Mouse (Mus musculus): ENCODE measurements around the gene Trim45. TPM values are rescaled to one million over a fixed set of nuclear protein-coding genes. Genes with fewer than 3 reads are reported as not detected.

Gene Trim45
- polyA plus RNA-seq, 2 experiments = 4.3 to 12.8 TPM

GRCm38 (mm10) chr3:100890406-100890805 lies 31.6 kb upstream of the Trim45 start:
- no peak for DNase-seq (ENCODE audit: low spot score)
- no peaks in the 10 kb centered on the region for H3K36me3 ChIP-seq (ENCODE audit: control insufficient read depth, insufficient read depth, low read length)
- ATAC-seq (ENCODE audit: low FRiP score, low read depth) = no peak
- H3K27ac ChIP-seq (replicated peaks; ENCODE audit: low read depth, low read length) = no peak overlapping the region
- no peak overlapping the region for H3K9ac ChIP-seq (ENCODE audit: low read depth, low read length, severe bottlenecking)
- 85% methylated on average over 3 of the region's 3 CpGs for WGBS
- no peak for TF ChIP-seq POLR2A (IDR thresholded peaks at IDR 0.05; ENCODE audit: borderline replicate concordance, extremely low read depth, insufficient read depth, insufficient read length)
- no peaks in the 10 kb centered on the region for H3K4me1 ChIP-seq (ENCODE audit: control insufficient read depth, insufficient read depth, low read length)
- no peak overlapping the region for H3K4me3 ChIP-seq (replicated peaks; ENCODE audit: low read length)
- H3K9me3 ChIP-seq (ENCODE audit: control insufficient read depth, low read length) = no peaks in the 10 kb centered on the region
- H3K27me3 ChIP-seq (ENCODE audit: control insufficient read depth, insufficient read depth, low read length) = no peaks in the 10 kb centered on the region
- H3K4me2 ChIP-seq (replicated peaks; ENCODE audit: low read depth, low read length, severe bottlenecking) = no peak overlapping the region

DNA sequence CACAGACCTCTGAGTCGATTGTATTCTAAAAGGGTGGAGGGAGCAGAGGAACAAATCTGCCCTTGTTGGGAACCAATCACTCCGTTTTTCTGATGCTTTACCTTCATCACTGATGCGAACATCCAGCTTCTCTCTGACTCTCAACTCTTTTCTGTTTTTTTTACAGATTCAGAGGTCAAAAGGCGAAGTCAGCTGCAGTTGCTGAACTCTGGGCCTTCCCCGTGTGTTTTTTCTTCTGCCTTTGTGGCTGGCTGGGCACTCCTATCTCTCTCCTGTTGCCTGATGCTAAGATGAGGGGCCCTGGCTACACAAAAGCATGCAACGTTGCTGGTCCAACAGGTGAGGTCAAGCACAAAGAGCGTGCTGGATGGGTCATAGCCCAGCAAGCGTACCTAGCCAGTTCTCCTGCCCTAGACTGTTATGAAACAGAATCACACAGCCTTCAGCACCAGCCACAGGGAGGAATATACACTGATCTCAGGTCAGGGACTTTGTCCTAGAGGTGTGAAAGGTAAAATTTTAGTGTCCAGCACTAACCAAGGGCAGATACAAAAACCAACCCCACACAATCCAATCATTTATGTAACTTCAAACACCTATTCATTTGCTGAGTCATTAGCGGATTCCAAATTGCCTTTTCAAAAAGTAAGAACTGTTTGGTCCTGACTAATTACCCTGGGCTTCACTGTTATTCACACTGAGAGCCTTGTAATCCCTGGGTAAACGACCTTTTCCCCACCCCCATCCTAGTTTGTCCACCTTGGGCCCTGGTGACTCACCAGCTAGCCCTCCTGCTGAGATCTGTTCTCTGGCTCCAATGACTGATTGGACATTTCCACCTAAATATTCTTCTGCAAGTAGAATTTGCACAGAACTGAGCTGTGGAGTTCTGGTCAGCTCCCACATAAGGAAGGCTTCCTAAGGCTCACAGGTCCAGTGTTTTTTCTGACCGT lies 29.3 kb upstream of the Trim45 start:
- H3K9me3 ChIP-seq (ENCODE audit: control insufficient read depth, low read length) = no peaks in the 10 kb centered on the region
- no peaks in the 10 kb centered on the region for H3K27me3 ChIP-seq (ENCODE audit: control insufficient read depth, insufficient read depth, low read length)
- 65% methylated on average over 11 of the region's 11 CpGs for WGBS
- H3K36me3 ChIP-seq (ENCODE audit: control insufficient read depth, insufficient read depth, low read length) = no peaks in the 10 kb centered on the region
- no peak overlapping the region for H3K4me2 ChIP-seq (replicated peaks; ENCODE audit: low read depth, low read length, severe bottlenecking)
- no peak overlapping the region for H3K9ac ChIP-seq (ENCODE audit: low read depth, low read length, severe bottlenecking)
- DNase-seq (ENCODE audit: low spot score) (no peak), ATAC-seq (ENCODE audit: low FRiP score, low read depth) (no peak)
- H3K27ac ChIP-seq (replicated peaks; ENCODE audit: low read depth, low read length) = no peak overlapping the region
- no peaks in the 10 kb centered on the region for H3K4me1 ChIP-seq (ENCODE audit: control insufficient read depth, insufficient read depth, low read length)
- TF ChIP-seq POLR2A (IDR thresholded peaks at IDR 0.05; ENCODE audit: borderline replicate concordance, extremely low read depth, insufficient read depth, insufficient read length) = no peak
- H3K4me3 ChIP-seq (replicated peaks; ENCODE audit: low read length) = no peak overlapping the region

DNA sequence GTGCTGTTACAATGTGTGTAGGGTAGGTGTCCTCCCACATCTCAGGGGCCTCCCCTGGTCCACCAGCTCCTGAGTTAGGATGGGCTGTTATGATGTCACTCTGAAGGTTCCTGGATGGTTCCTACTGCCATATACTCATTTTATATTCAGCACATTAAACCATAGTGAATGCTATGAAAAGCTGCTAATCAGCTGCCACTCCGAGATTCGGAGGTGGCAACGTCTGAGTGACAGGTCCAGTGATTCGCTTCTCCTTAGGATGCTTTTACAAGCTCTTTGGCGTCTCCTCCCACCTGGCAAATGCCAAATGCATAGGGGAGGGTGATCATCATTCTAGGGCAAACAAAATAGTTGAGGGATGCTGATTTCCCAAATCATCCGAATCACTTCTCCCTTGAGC lies 26.5 kb upstream of the Trim45 start:
- 83% methylated on average over 6 of the region's 6 CpGs for WGBS
- ATAC-seq (ENCODE audit: low FRiP score, low read depth) (no peak), DNase-seq (ENCODE audit: low spot score) (no peak)
- H3K36me3 ChIP-seq (ENCODE audit: control insufficient read depth, insufficient read depth, low read length) = no peaks in the 10 kb centered on the region
- H3K9ac ChIP-seq (ENCODE audit: low read depth, low read length, severe bottlenecking) = no peak overlapping the region
- no peak overlapping the region for H3K27ac ChIP-seq (replicated peaks; ENCODE audit: low read depth, low read length)
- no peak overlapping the region for H3K4me2 ChIP-seq (replicated peaks; ENCODE audit: low read depth, low read length, severe bottlenecking)
- no peak for TF ChIP-seq POLR2A (IDR thresholded peaks at IDR 0.05; ENCODE audit: borderline replicate concordance, extremely low read depth, insufficient read depth, insufficient read length)
- no peaks in the 10 kb centered on the region for H3K9me3 ChIP-seq (ENCODE audit: control insufficient read depth, low read length)
- H3K4me3 ChIP-seq (replicated peaks; ENCODE audit: low read length) = no peak overlapping the region
- H3K4me1 ChIP-seq (ENCODE audit: control insufficient read depth, insufficient read depth, low read length) = no peaks in the 10 kb centered on the region
- H3K27me3 ChIP-seq (ENCODE audit: control insufficient read depth, insufficient read depth, low read length) = no peaks in the 10 kb centered on the region

DNA sequence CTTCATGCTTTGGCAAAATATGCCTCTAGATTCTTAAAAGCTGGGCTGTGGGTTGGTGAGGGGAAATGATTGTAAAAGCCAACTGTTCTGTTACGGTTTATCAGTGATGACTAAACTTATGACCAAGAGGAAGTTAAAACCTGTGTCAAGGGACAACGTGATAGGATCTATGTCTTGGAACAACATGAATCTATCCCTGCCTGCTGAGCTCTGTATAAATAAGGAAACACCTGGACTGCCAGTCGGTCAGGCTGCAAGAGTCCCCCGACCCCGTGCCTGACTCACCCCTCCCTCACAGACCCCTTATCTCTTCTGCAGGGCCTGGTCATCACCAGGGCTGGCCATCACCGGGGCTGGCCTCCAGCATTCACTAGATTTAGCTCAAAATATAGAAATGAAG lies 15.9 kb upstream of the Trim45 start:
- no peak for DNase-seq (ENCODE audit: low spot score)
- no peaks in the 10 kb centered on the region for H3K36me3 ChIP-seq (ENCODE audit: control insufficient read depth, insufficient read depth, low read length)
- no peaks in the 10 kb centered on the region for H3K27me3 ChIP-seq (ENCODE audit: control insufficient read depth, insufficient read depth, low read length)
- H3K27ac ChIP-seq (replicated peaks; ENCODE audit: low read depth, low read length) = no peak overlapping the region
- 66% methylated on average over 6 of the region's 6 CpGs for WGBS
- no peak overlapping the region for H3K9ac ChIP-seq (ENCODE audit: low read depth, low read length, severe bottlenecking)
- TF ChIP-seq POLR2A (IDR thresholded peaks at IDR 0.05; ENCODE audit: borderline replicate concordance, extremely low read depth, insufficient read depth, insufficient read length) = no peak
- no peak for ATAC-seq (ENCODE audit: low FRiP score, low read depth)
- H3K4me2 ChIP-seq (replicated peaks; ENCODE audit: low read depth, low read length, severe bottlenecking) = no peak overlapping the region
- H3K4me1 ChIP-seq (ENCODE audit: control insufficient read depth, insufficient read depth, low read length) = peaks cover 5% of the 10 kb centered on the region; the same call in 1 of the 2 replicates
- H3K4me3 ChIP-seq (replicated peaks; ENCODE audit: low read length) = no peak overlapping the region
- H3K9me3 ChIP-seq (ENCODE audit: control insufficient read depth, low read length) = no peaks in the 10 kb centered on the region

DNA sequence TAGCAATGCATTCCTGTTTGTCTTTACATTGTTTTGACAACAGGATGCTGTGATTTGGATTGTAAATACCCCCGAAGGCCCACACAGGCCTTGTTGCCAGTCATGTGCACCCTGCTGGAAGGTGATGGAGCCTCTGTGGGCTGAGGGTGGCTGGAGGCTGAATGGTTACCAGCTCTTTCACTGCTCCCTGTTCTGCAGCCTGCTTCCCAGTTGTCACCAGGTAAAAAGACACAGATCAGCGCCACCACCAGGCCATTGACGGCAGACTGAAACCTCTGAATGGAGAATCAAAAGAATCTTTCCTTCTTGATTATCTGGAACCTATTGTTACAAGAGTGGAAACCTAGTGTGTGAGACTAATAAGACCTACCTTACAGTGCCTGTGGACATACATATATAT lies 15.1 kb upstream of the Trim45 start:
- no peak for TF ChIP-seq POLR2A (IDR thresholded peaks at IDR 0.05; ENCODE audit: borderline replicate concordance, extremely low read depth, insufficient read depth, insufficient read length)
- 28% methylated on average over 3 of the region's 3 CpGs for WGBS

More for the DNA sequence above, 15.1 kb upstream of the Trim45 start:
- Histone ChIP-seq H3K4me2 (replicated peaks; ENCODE audit: low read depth, low read length, severe bottlenecking) (no peak overlapping the region), H3K4me3 (replicated peaks; ENCODE audit: low read length) (no peak overlapping the region), H3K9ac (ENCODE audit: low read depth, low read length, severe bottlenecking) (no peak overlapping the region), H3K27me3 (ENCODE audit: control insufficient read depth, insufficient read depth, low read length) (no peaks in the 10 kb centered on the region), H3K36me3 (ENCODE audit: control insufficient read depth, insufficient read depth, low read length) (no peaks in the 10 kb centered on the region), H3K27ac (replicated peaks; ENCODE audit: low read depth, low read length) (no peak overlapping the region), H3K4me1 (ENCODE audit: control insufficient read depth, insufficient read depth, low read length) (peaks cover 12% of the 10 kb centered on the region), H3K9me3 (ENCODE audit: control insufficient read depth, low read length) (no peaks in the 10 kb centered on the region)
- no peak for ATAC-seq (ENCODE audit: low FRiP score, low read depth)
- DNase-seq (ENCODE audit: low spot score) = no peak

Measured in limb, embryonic 14.5 days (tissue).